Mouse (Mus musculus) layer of hippocampus, adult 2 months (tissue): Measurements from ENCODE around the gene Tnfsf12. TPM values are rescaled to one million over a fixed set of nuclear protein-coding genes. Genes with fewer than 3 reads are reported as not detected.

Experiments used
- DNase-seq, 2 experiments: peaks; one replicate each; pipeline ENCODE4 v3.0.0; 2022; ENCODE audit warnings: low spot score in 2 of 2
- H3K27ac ChIP-seq: fragments of 200-600 bp; 2 replicates; pipeline ENCODE4 v1.8.1; 2022
- H3K4me3 ChIP-seq: fragments of 200-600 bp; 2 replicates; pipeline ENCODE4 v1.8.1; 2022; ENCODE audit warnings: mild to moderate bottlenecking
- CTCF ChIP-seq: fragments of 200-600 bp; conservative IDR thresholded peaks from 2 replicates; pipeline ENCODE4 v1.8.1; 2022; ENCODE audit warnings: antibody characterized with exemption, mild to moderate bottlenecking, moderate library complexity
- microRNA-seq, 2 experiments: library from miRNA; unstranded; fragments of <30 nt; microRNA quantifications; one replicate each; pipeline ENCODE4 v1.2.0; 2021
- total RNA-seq, 2 experiments: library from RNA; stranded (reverse); gene quantifications; 2 replicates each; pipeline ENCODE4 v1.2.3; 2021

Tnfsf12 gene
- total RNA-seq, 2 experiments from 2014 or later, result 8.9 to 9.6 TPM

GRCm38 (mm10) chr11:69645860-69646259, 49.8 kb downstream of the Tnfsf12 start:
- no peak for TF ChIP-seq CTCF
- DNase-seq, result no peak
- no peak overlapping the region for H3K4me3 ChIP-seq
- no peak overlapping the region for H3K27ac ChIP-seq

Small RNAs within 50 kb of the gene (microRNA-seq; reads per million reads assigned to microRNA genes)
- gene Mir1934, result 5.4 to 6.3 reads per million in 2 experiments

Other genes with a start within 250 kb of the Tnfsf12 start
- 1 to 10 TPM; 4.6 to 5.2 TPM for gene Dnah2, start 146.7 kb downstream of the Tnfsf12 start, total RNA-seq
- 100 to 1,000 TPM; 113 to 116 TPM for gene Efnb3, start 135.6 kb downstream of the Tnfsf12 start, total RNA-seq
- 10 to 100 TPM; 12.0 to 14.3 TPM for gene Wrap53, start 115.6 kb downstream of the Tnfsf12 start, total RNA-seq
- gene Trp53, start 115.5 kb downstream of the Tnfsf12 start, total RNA-seq, result 10 to 100 TPM; 28.5 to 32.3 TPM
- gene Atp1b2, start 89.9 kb downstream of the Tnfsf12 start, total RNA-seq, result 100 to 1,000 TPM; 391 to 411 TPM
- gene Shbg, start 77.9 kb downstream of the Tnfsf12 start, total RNA-seq, result not detected
- 10 to 100 TPM; 15.1 to 15.6 TPM for gene Sat2, start 73.8 kb downstream of the Tnfsf12 start, total RNA-seq
- gene Fxr2, start 62.9 kb downstream of the Tnfsf12 start, total RNA-seq, result 100 to 1,000 TPM; 138 to 143 TPM
- under 1 TPM in 1 of 2 experiments, not detected in 1; 0.44 TPM for gene Sox15, start 40.5 kb downstream of the Tnfsf12 start, total RNA-seq
- gene Mpdu1, start 33.2 kb downstream of the Tnfsf12 start, total RNA-seq, result 10 to 100 TPM; 54.9 to 59.3 TPM
- 10 to 100 TPM in 1 of 2 experiments, 1 to 10 TPM in 1; 9.7 to 15.4 TPM for gene Cd68, start 29.7 kb downstream of the Tnfsf12 start, total RNA-seq
- gene Eif4a1, start 23.4 kb downstream of the Tnfsf12 start, total RNA-seq, result 100 to 1,000 TPM; 342 to 344 TPM
- gene Senp3, start 13.8 kb downstream of the Tnfsf12 start, total RNA-seq, result 100 to 1,000 TPM; 108 to 132 TPM
- gene Tnfsf13, start 10.1 kb downstream of the Tnfsf12 start, total RNA-seq, result 1 to 10 TPM; 2.1 to 2.5 TPM
- gene Tnfsfm13, start 249 bp upstream of the Tnfsf12 start, total RNA-seq, result 1 to 10 TPM; 1.6 to 2.2 TPM
- gene Polr2a, start 62.8 kb upstream of the Tnfsf12 start, total RNA-seq, result 10 to 100 TPM; 64.6 to 65.4 TPM
- not detected for gene Slc35g3, start 66.1 kb upstream of the Tnfsf12 start, total RNA-seq
- gene Zbtb4, start 70.1 kb upstream of the Tnfsf12 start, total RNA-seq, result 100 to 1,000 TPM; 122 to 133 TPM
- 1 to 10 TPM; 1.1 to 1.3 TPM for gene Chrnb1, start 100.1 kb upstream of the Tnfsf12 start, total RNA-seq
- 10 to 100 TPM; 25.6 to 28.0 TPM for gene Fgf11, start 106.0 kb upstream of the Tnfsf12 start, total RNA-seq
- gene Tmem102, start 109.8 kb upstream of the Tnfsf12 start, total RNA-seq, result not detected
- gene Gm39566, start 119.4 kb upstream of the Tnfsf12 start, total RNA-seq, result not detected
- not detected for gene Spem2, start 122.6 kb upstream of the Tnfsf12 start, total RNA-seq
- under 1 TPM; 0.34 to 0.49 TPM for gene Spem1, start 126.3 kb upstream of the Tnfsf12 start, total RNA-seq
- gene Nlgn2, start 141.9 kb upstream of the Tnfsf12 start, total RNA-seq, result 100 to 1,000 TPM; 197 to 201 TPM
- gene Tmem256, start 142.7 kb upstream of the Tnfsf12 start, total RNA-seq, result 100 to 1,000 TPM; 113 to 114 TPM
- 10 to 100 TPM; 17.1 to 19.8 TPM for gene Plscr3, start 150.5 kb upstream of the Tnfsf12 start, total RNA-seq
- not detected for gene Tnk1, start 162.9 kb upstream of the Tnfsf12 start, total RNA-seq
- not detected for gene Tmem95, start 182.2 kb upstream of the Tnfsf12 start, total RNA-seq
- 1 to 10 TPM; 1.3 to 1.4 TPM for gene Kctd11, start 185.6 kb upstream of the Tnfsf12 start, total RNA-seq
- gene Acap1, start 199.7 kb upstream of the Tnfsf12 start, total RNA-seq, result not detected
- 1 to 10 TPM in 1 of 2 experiments, under 1 TPM in 1; 0.64 to 1.0 TPM for gene 2810408A11Rik, start 205.1 kb upstream of the Tnfsf12 start, total RNA-seq
- 100 to 1,000 TPM; 122 to 125 TPM for gene Neurl4, start 205.2 kb upstream of the Tnfsf12 start, total RNA-seq
- 10 to 100 TPM; 35.6 to 41.5 TPM for gene Gps2, start 218.0 kb upstream of the Tnfsf12 start, total RNA-seq
- gene Eif5a, start 226.1 kb upstream of the Tnfsf12 start, total RNA-seq, result 100 to 1,000 TPM; 413 to 441 TPM
- gene Ybx2, start 239.9 kb upstream of the Tnfsf12 start, total RNA-seq, result 10 to 100 TPM; 12.4 to 14.5 TPM